Mouse (Mus musculus) adipocyte (in vitro differentiated cells): ENCODE data around the gene Fam183b.
"Not testable (repeated sequence)": the region's sequence is repeated elsewhere in the genome, so short reads cannot be mapped to it uniquely, and the experiment has no call there.

ENCODE experiments used
- DNase-seq: peaks from one replicate; pipeline ENCODE4 v3.0.0-alpha.2; 2016; ENCODE audit warnings: low spot score

Gene Fam183b

GRCm38 (mm10) chr11:58801558-58802228 is at the start of gene Fam183b:
TSS of gene Fam183b (minus strand) at chr11:58801960.
- DNase-seq = peak; percentile 60

- no peak for DNase-seq
Observed at GRCm38 (mm10) chr11:58849731-58850130, 48.0 kb upstream of the Fam183b start.

- no peak for DNase-seq
Observed at GRCm38 (mm10) chr11:58847636-58848035, 45.9 kb upstream of the Fam183b start.

GRCm38 (mm10) chr11:58846919-58847461 is 45.2 kb upstream of the Fam183b start, which contains the start of gene Gm12258:
TSS of gene Gm12258 (plus strand) at chr11:58847158.
- DNase-seq = peak; percentile 98

- DNase-seq = not testable (repeated sequence)
Observed at GRCm38 (mm10) chr11:58838951-58839350, 37.2 kb upstream of the Fam183b start, which contains the start of gene Olfr311. TSS of gene Olfr311 (plus strand) at chr11:58839251.

- not testable (repeated sequence) for DNase-seq
Observed at GRCm38 (mm10) chr11:58832541-58832940, 30.8 kb upstream of the Fam183b start.

- no peak for DNase-seq
Observed at GRCm38 (mm10) chr11:58829764-58830163, 28.0 kb upstream of the Fam183b start.

- DNase-seq = not testable (repeated sequence)
Observed at GRCm38 (mm10) chr11:58828937-58829336, 27.2 kb upstream of the Fam183b start, which contains the start of gene Olfr312. TSS of gene Olfr312 (plus strand) at chr11:58829237.

- DNase-seq = no peak
Observed at GRCm38 (mm10) chr11:58815676-58816075, 13.9 kb upstream of the Fam183b start.

- DNase-seq = not testable (repeated sequence)
Observed at GRCm38 (mm10) chr11:58814700-58815099, 12.9 kb upstream of the Fam183b start, which contains the start of gene Olfr313. TSS of gene Olfr313 (plus strand) at chr11:58815000.

- no peak for DNase-seq
Observed at GRCm38 (mm10) chr11:58812001-58812400, 10.2 kb upstream of the Fam183b start.

GRCm38 (mm10) chr11:58804393-58804792 is 2.6 kb upstream of the Fam183b start:
- DNase-seq = no peak

- no peak for DNase-seq
Observed at GRCm38 (mm10) chr11:58803871-58804270, 2.1 kb upstream of the Fam183b start.

GRCm38 (mm10) chr11:58799747-58800146 is 2.0 kb downstream of the Fam183b start:
- DNase-seq = no peak

- no peak for DNase-seq
Observed at GRCm38 (mm10) chr11:58796850-58797249, 4.9 kb downstream of the Fam183b start.

- no peak for DNase-seq
Observed at GRCm38 (mm10) chr11:58795856-58796255, 5.9 kb downstream of the Fam183b start.

- no peak for DNase-seq
Observed at GRCm38 (mm10) chr11:58790646-58791045, 11.1 kb downstream of the Fam183b start.

- no peak for DNase-seq
Observed at GRCm38 (mm10) chr11:58790053-58790452, 11.7 kb downstream of the Fam183b start.

- DNase-seq = no peak
Observed at GRCm38 (mm10) chr11:58789532-58789931, 12.2 kb downstream of the Fam183b start.

- no peak for DNase-seq
Observed at GRCm38 (mm10) chr11:58788346-58788745, 13.4 kb downstream of the Fam183b start.

GRCm38 (mm10) chr11:58787651-58788050 is 14.1 kb downstream of the Fam183b start:
- no peak for DNase-seq

GRCm38 (mm10) chr11:58784182-58784581 is 17.6 kb downstream of the Fam183b start:
- DNase-seq = no peak

- DNase-seq = peak; percentile 8
Observed at GRCm38 (mm10) chr11:58782480-58783089, 19.2 kb downstream of the Fam183b start, which contains the start of gene Olfr314. TSS of gene Olfr314 (plus strand) at chr11:58782952.
